In the genomic region with DNA sequence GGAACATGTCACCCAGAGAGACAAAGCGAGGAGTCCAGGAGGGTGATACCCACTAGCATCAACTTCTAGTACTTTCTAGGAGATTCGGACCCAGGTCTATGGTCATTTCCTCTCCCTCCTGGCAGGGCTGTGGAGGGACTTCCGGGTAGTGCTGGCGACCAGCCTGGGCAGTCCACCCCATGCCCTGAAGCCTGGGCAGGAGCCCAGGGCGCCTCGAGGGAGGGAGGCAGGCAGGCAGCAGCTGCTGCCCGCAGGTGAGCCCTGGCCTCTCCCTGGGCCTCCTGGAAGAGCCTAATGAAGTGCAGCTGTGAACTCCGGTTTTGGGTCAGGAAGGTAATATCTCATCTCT, we compare ENCODE assay signal across 9 mouse cellular contexts.
DNase-seq lines count a peak whose midpoint lies in the region; ATAC-seq and TF ChIP-seq lines count a peak whose summit lies in the region.
"Had no signal": no experiment of that assay in that cellular context is flagged by ENCODE, and none has a peak within 500 bp of the region (broad histone marks: within the 10 kb centered on the region; RNA-seq: fewer than 3 reads in every experiment).

No protein-coding gene starts in this region.

- peaks cover 71% of the 10 kb centered on the region for H3K4me1 ChIP-seq in heart, embryonic 13.5 days
- H3K4me1 ChIP-seq in forebrain, postnatal 0 days (ENCODE audit: insufficient read depth) = peaks cover 36% of the 10 kb centered on the region
- H3K4me1 ChIP-seq in limb, embryonic 14.5 days (ENCODE audit: control insufficient read depth, insufficient read depth, low read length) = peaks cover 47% of the 10 kb centered on the region
- peaks cover 97% of the 10 kb centered on the region for H3K4me1 ChIP-seq in neural tube, embryonic 12.5 days

- ATAC-seq in heart, embryonic 13.5 days (ENCODE audit: extremely low read depth, insufficient number of reproducible peaks, low FRiP score, low TSS enrichment) = no peak
- ATAC-seq in forebrain, postnatal 0 days = no peak
- 0 out of 2 replicates have a peak, but pooled peaks have one; percentile 1 for ATAC-seq in limb, embryonic 14.5 days (ENCODE audit: low FRiP score, low read depth)
- ATAC-seq in neural tube, embryonic 12.5 days (ENCODE audit: low FRiP score, low read depth) = peak; percentile 39; the same call in 1 of the 2 replicates

- H3K9ac ChIP-seq in heart, embryonic 13.5 days = peak overlapping the region; percentile 72
- H3K9ac ChIP-seq in forebrain, postnatal 0 days = peak overlapping the region; percentile 28; the same call in 1 of the 2 replicates
- 0 out of 2 replicates have a peak overlapping the region, but pooled peaks have one; percentile 3 for H3K9ac ChIP-seq in limb, embryonic 14.5 days (ENCODE audit: low read depth, low read length, severe bottlenecking)
- peak overlapping the region; percentile 46 for H3K9ac ChIP-seq in neural tube, embryonic 12.5 days

- no peak overlapping the region for H3K4me3 ChIP-seq in heart, embryonic 13.5 days
- H3K4me3 ChIP-seq in forebrain, postnatal 0 days (ENCODE audit: low read depth, low read length) = no peak overlapping the region
- no peak overlapping the region for H3K4me3 ChIP-seq in limb, embryonic 14.5 days (replicated peaks; ENCODE audit: low read length)
- no peak overlapping the region for H3K4me3 ChIP-seq in neural tube, embryonic 12.5 days

- no peak for TF ChIP-seq POLR2A in limb, embryonic 14.5 days (IDR thresholded peaks at IDR 0.05; ENCODE audit: borderline replicate concordance, extremely low read depth, insufficient read depth, insufficient read length)

- H3K9me3 ChIP-seq in heart, embryonic 13.5 days = no peaks in the 10 kb centered on the region
- no peaks in the 10 kb centered on the region for H3K9me3 ChIP-seq in forebrain, postnatal 0 days (ENCODE audit: low read length)
- H3K9me3 ChIP-seq in limb, embryonic 14.5 days (ENCODE audit: control insufficient read depth, low read length) = no peaks in the 10 kb centered on the region
- H3K9me3 ChIP-seq in neural tube, embryonic 12.5 days = no peaks in the 10 kb centered on the region

- no peak for TF ChIP-seq CTCF in forebrain, postnatal 0 days (IDR thresholded peaks at IDR 0.05; ENCODE audit: low read depth)

- no peaks in the 10 kb centered on the region for H3K36me3 ChIP-seq in heart, embryonic 13.5 days
- no peaks in the 10 kb centered on the region for H3K36me3 ChIP-seq in forebrain, postnatal 0 days (ENCODE audit: insufficient read depth)
- no peaks in the 10 kb centered on the region for H3K36me3 ChIP-seq in limb, embryonic 14.5 days (ENCODE audit: control insufficient read depth, insufficient read depth, low read length)
- H3K36me3 ChIP-seq in neural tube, embryonic 12.5 days = no peaks in the 10 kb centered on the region

- H3K4me2 ChIP-seq in heart, embryonic 13.5 days = peak overlapping the region; percentile 57
- H3K4me2 ChIP-seq in forebrain, postnatal 0 days (ENCODE audit: low read depth) = peak overlapping the region; percentile 32
- H3K4me2 ChIP-seq in limb, embryonic 14.5 days (replicated peaks; ENCODE audit: low read depth, low read length, severe bottlenecking) = peak overlapping the region; percentile 41
- peak overlapping the region; percentile 47 for H3K4me2 ChIP-seq in neural tube, embryonic 12.5 days (replicated peaks)

- no peak for DNase-seq in heart, adult 11 months
- DNase-seq in forebrain, postnatal 0 days = no peak
- DNase-seq in limb, embryonic 14.5 days (ENCODE audit: low spot score) = no peak
- DNase-seq in layer of hippocampus, adult 18-20 months (ENCODE audit: low spot score in 2 of 2) = no peak
- no peak for DNase-seq in right cerebral cortex, postnatal 25 days
- no peak for DNase-seq in left cerebral cortex, adult 8-10 months (ENCODE audit: low spot score in 2 of 2)

- H3K27ac ChIP-seq in heart, embryonic 13.5 days (replicated peaks) = peak overlapping the region; percentile 90
- peak overlapping the region; percentile 82 for H3K27ac ChIP-seq in forebrain, postnatal 0 days (ENCODE audit: low read depth, low read length)
- peak overlapping the region; percentile 79 for H3K27ac ChIP-seq in limb, embryonic 14.5 days (replicated peaks; ENCODE audit: low read depth, low read length)
- H3K27ac ChIP-seq in neural tube, embryonic 12.5 days = peak overlapping the region; percentile 88
- H3K27ac ChIP-seq: macrophage had no signal

- WGBS in heart, embryonic 13.5 days = 44% methylated on average over 8 of the region's 8 CpGs
- 41% methylated on average over 8 of the region's 8 CpGs for whole genome bisulfite sequencing in forebrain, postnatal 0 days
- WGBS in limb, embryonic 14.5 days = 20% methylated on average over 7 of the region's 8 CpGs
- 42% methylated on average over 8 of the region's 8 CpGs for WGBS in neural tube, embryonic 12.5 days

- H3K27me3 ChIP-seq in heart, embryonic 13.5 days (replicated peaks) = peaks cover 6% of the 10 kb centered on the region; the same call in 1 of the 2 replicates
- no peaks in the 10 kb centered on the region for H3K27me3 ChIP-seq in forebrain, postnatal 0 days (ENCODE audit: insufficient read depth, low read length)
- H3K27me3 ChIP-seq in limb, embryonic 14.5 days (ENCODE audit: control insufficient read depth, insufficient read depth, low read length) = no peaks in the 10 kb centered on the region
- no peaks in the 10 kb centered on the region for H3K27me3 ChIP-seq in neural tube, embryonic 12.5 days (replicated peaks)

Comparison
In these comparisons a context has a peak if more than half of its experiments do, and no peak if none do; other contexts are left out.
1. ATAC-seq: peak in limb, embryonic 14.5 days (single experiment) and neural tube, embryonic 12.5 days (single experiment); none in heart, embryonic 13.5 days (single experiment) and forebrain, postnatal 0 days (single experiment).
2. H3K9ac ChIP-seq: peak in every context shown above with its lines; median percentile 72 in heart, embryonic 13.5 days; 46 in neural tube, embryonic 12.5 days; 28 in forebrain, postnatal 0 days; 3 in limb, embryonic 14.5 days.
3. Peak in every context shown above with its lines, with median percentiles within 50 percentile points of each other: H3K27ac ChIP-seq and H3K4me2 ChIP-seq.